Mouse (Mus musculus): ENCODE data around the gene Hepacam.

- TF ChIP-seq ZNF384 (IDR thresholded peaks at IDR 0.05; ENCODE audit: low read depth, low read length) (no peak), MAFK (IDR thresholded peaks at IDR 0.05; ENCODE audit: insufficient read depth, low read depth, low read length) (no peak), CHD2 (IDR thresholded peaks at IDR 0.05; ENCODE audit: low read depth, low read length) (no peak), HCFC1 (IDR thresholded peaks at IDR 0.05; ENCODE audit: borderline replicate concordance, insufficient read depth, low read length) (no peak)
Observed at GRCm38 (mm10) chr9:37349050-37349449, 18.1 kb upstream of the Hepacam start.
